ENCODE assay signal across 8 mouse cellular contexts in genomic region chr2:120631957-120632356, GRCm38 (mm10). TPM values are rescaled to one million over a fixed set of nuclear protein-coding genes. Genes with fewer than 3 reads are reported as not detected.
DNase-seq lines count a peak whose midpoint lies in the region; ATAC-seq lines count a peak whose summit lies in the region.

No protein-coding gene starts in this region.

- peak overlapping the region; percentile 10; the same call in 1 of the 2 replicates for H3K27ac ChIP-seq in lung, embryonic 16.5 days (ENCODE audit: low read length)

- no peaks in the 10 kb centered on the region for H3K27me3 ChIP-seq in lung, embryonic 16.5 days (ENCODE audit: control insufficient read depth, insufficient read depth, low read depth, low read length)

- no peaks in the 10 kb centered on the region for H3K9me3 ChIP-seq in lung, embryonic 16.5 days (ENCODE audit: control insufficient read depth, low read length)

- peak; percentile 34 for DNase-seq in gastrocnemius, adult 18-20 months (ENCODE audit: low spot score)
- no peak for DNase-seq in gastrocnemius, postnatal 4 days (ENCODE audit: low spot score in 2 of 2)
- DNase-seq in 416B (ENCODE audit: low read depth): peak; percentile 94
- DNase-seq in heart, postnatal 10 days: peak; percentile 43 to 49
- DNase-seq in cerebellum, adult 9-11 months: no peak
- no peak for DNase-seq in right cerebral cortex, adult 2 months (ENCODE audit: low spot score in 2 of 2)

- no peak overlapping the region for H3K4me3 ChIP-seq in lung, embryonic 16.5 days (ENCODE audit: low read length)

- no peaks in the 10 kb centered on the region; the same call in 1 of the 2 replicates for H3K4me1 ChIP-seq in lung, embryonic 16.5 days (replicated peaks; ENCODE audit: control insufficient read depth, insufficient read depth, low read length)

- no peak for ATAC-seq in lung, embryonic 16.5 days (ENCODE audit: low read depth)
- ATAC-seq in frontal cortex, adult (ENCODE audit: low TSS enrichment): no peak

- WGBS in lung, embryonic 16.5 days: 48% methylated on average over 4 of the region's 4 CpGs

- intact Hi-C loops in heart, postnatal 10 days (cut with DNase I): no loop called here

- peaks cover 20% of the 10 kb centered on the region for H3K36me3 ChIP-seq in lung, embryonic 16.5 days (ENCODE audit: control insufficient read depth, insufficient read depth, low read length)

- H3K9ac ChIP-seq in lung, embryonic 16.5 days (ENCODE audit: low read length): no peak overlapping the region

- H3K4me2 ChIP-seq in lung, embryonic 16.5 days (ENCODE audit: low read depth, low read length): no peak overlapping the region

RNA-seq across cellular contexts. Expression of gene Stard9, which starts 3.0 kb away (rescaled TPM):
- total RNA-seq in gastrocnemius, adult 18-20 months (2021): 1 to 10 TPM; 1.8 to 2.3 TPM
- total RNA-seq in gastrocnemius, postnatal 4 days (2021): 10 to 100 TPM; 25.6 to 30.7 TPM
- total RNA-seq in heart, postnatal 10 days (2021): 10 to 100 TPM; 17.4 to 18.9 TPM
- polyA plus RNA-seq in lung, embryonic 16.5 days (2015; fragmentation: Nextera tagmentation; extraction: Ambion mirVana): 10.3 and 14.6 TPM in 2 replicates

RNA-seq across cellular contexts. Expression of gene Lrrc57, which starts 22.6 kb away (rescaled TPM):
- 10 to 100 TPM; 12.6 to 12.9 TPM for total RNA-seq in gastrocnemius, adult 18-20 months (2021)
- total RNA-seq in gastrocnemius, postnatal 4 days (2021): 10 to 100 TPM; 11.5 to 13.9 TPM
- total RNA-seq in heart, postnatal 10 days (2021): 10 to 100 TPM; 12.4 to 15.5 TPM
- polyA plus RNA-seq in lung, embryonic 16.5 days (2015; fragmentation: Nextera tagmentation; extraction: Ambion mirVana): 29.9 and 31.1 TPM in 2 replicates

RNA-seq across cellular contexts. Expression of gene Haus2, which starts 22.8 kb away (rescaled TPM):
- total RNA-seq in gastrocnemius, adult 18-20 months (2021): 1 to 10 TPM; 6.6 to 6.7 TPM
- total RNA-seq in gastrocnemius, postnatal 4 days (2021): 10 to 100 TPM; 10.9 to 11.0 TPM
- 10 to 100 TPM; 12.3 to 13.1 TPM for total RNA-seq in heart, postnatal 10 days (2021)
- polyA plus RNA-seq in lung, embryonic 16.5 days (2015; fragmentation: Nextera tagmentation; extraction: Ambion mirVana): 21.6 and 23.1 TPM in 2 replicates

Comparison
In these comparisons a context has a peak if more than half of its experiments do, and no peak if none do; other contexts are left out.
1. DNase-seq: peak in gastrocnemius, adult 18-20 months (single experiment), 416B (single experiment) and heart, postnatal 10 days (2 of 2); none in gastrocnemius, postnatal 4 days (0 of 2), cerebellum, adult 9-11 months (single experiment) and right cerebral cortex, adult 2 months (0 of 2).
2. RNA of gene Stard9, which starts 3.0 kb away (total RNA-seq): 25.6 to 30.7 TPM in gastrocnemius, postnatal 4 days and 17.4 to 18.9 TPM in heart, postnatal 10 days; 1.8 to 2.3 TPM in gastrocnemius, adult 18-20 months; every median in the first group is over 4 times any median in the second.